Mouse (Mus musculus): Measurements from ENCODE around the gene Pcdh7.

GRCm38 (mm10) chr5:57866097-57866496 lies 148.3 kb downstream of the Pcdh7 start:
- TF ChIP-seq CTCF (IDR thresholded peaks at IDR 0.05; ENCODE audit: low read depth) (no peak), EP300 (IDR thresholded peaks at IDR 0.05; ENCODE audit: low read depth) (peak; percentile 25; the same call in 1 of the 2 replicates)

All from liver, embryonic 14.5 days (tissue).